Mouse (Mus musculus) heart, postnatal 0 days (tissue): ENCODE data around the gene Pafah1b2. TPM values are rescaled to one million over a fixed set of nuclear protein-coding genes. Genes with fewer than 3 reads are reported as not detected.

Experiments
- ATAC-seq: fragments of 200-750 bp; cut with Nextera tagmentation; 2 replicates; pipeline ENCODE4 v1.8.0; 2017; ENCODE audit warnings: low read depth, moderate number of reproducible peaks, moderate library complexity; ENCODE audit not compliant: insufficient read depth
- DNase-seq: peaks from one replicate; pipeline ENCODE4 v3.0.0-alpha.2; 2016; ENCODE audit warnings: low spot score
- H3K27ac ChIP-seq: fragments of 300-500 bp; sonication (generic); 2 replicates; pipeline ENCODE4 v1.5.1; 2014; ENCODE audit warnings: low read depth, mild to moderate bottlenecking
- H3K27me3 ChIP-seq: fragments of 300-500 bp; sonication (generic); 2 replicates; pipeline ENCODE4 v1.6.1; 2014; ENCODE audit warnings: low read length, mixed read lengths; ENCODE audit not compliant: control insufficient read depth, insufficient read depth
- H3K36me3 ChIP-seq: fragments of 300-500 bp; sonication (generic); replicated peaks from 2 replicates; pipeline ENCODE4 v1.6.1; 2014; ENCODE audit warnings: low read length, mixed read lengths; ENCODE audit not compliant: control insufficient read depth, insufficient read depth
- H3K4me1 ChIP-seq: fragments of 300-500 bp; sonication (generic); 2 replicates; pipeline ENCODE4 v1.6.1; 2014; ENCODE audit warnings: antibody characterized with exemption; ENCODE audit not compliant: control insufficient read depth, insufficient read depth
- H3K4me2 ChIP-seq: fragments of 300-500 bp; sonication (generic); 2 replicates; pipeline ENCODE4 v1.6.1; 2014; ENCODE audit warnings: low read depth, mild to moderate bottlenecking, low read length, moderate library complexity
- H3K4me3 ChIP-seq: fragments of 300-500 bp; sonication (generic); 2 replicates; pipeline ENCODE4 v1.5.1; 2014; ENCODE audit warnings: low read depth, low read length
- H3K9ac ChIP-seq: fragments of 300-500 bp; sonication (generic); replicated peaks from 2 replicates; pipeline ENCODE4 v1.6.1; 2014; ENCODE audit warnings: low read depth, low read length, mixed read lengths
- H3K9me3 ChIP-seq: fragments of 300-500 bp; sonication (generic); replicated peaks from 2 replicates; pipeline ENCODE4 v1.6.1; 2016; ENCODE audit warnings: low read length; ENCODE audit not compliant: control insufficient read depth
- CTCF ChIP-seq: IDR thresholded peaks from 2 replicates; pipeline ENCODE4 v1.5.1; 2016; ENCODE audit warnings: antibody characterized with exemption, control low read depth, low read depth
- EP300 ChIP-seq: IDR thresholded peaks from 2 replicates; pipeline ENCODE4 v1.6.1; 2016; ENCODE audit warnings: antibody characterized with exemption, low read depth
- WGBS: fragments of 180-500 bp; shearing (Covaris S2); extraction: QIAGEN DNeasy Blood & Tissue Kit; methylation state at CpG from one replicate; pipeline ENCODE4 v1.1.7; 2014; 5-methylcytosine and 5-hydroxymethylcytosine counted together
- polyA plus RNA-seq: library from polyadenylated mRNA; unstranded; fragments of >200 nt; fragmentation: Nextera tagmentation; extraction: Ambion mirVana; gene quantifications from 2 replicates; pipeline ENCODE4 v1.2.1, GENCODE M21; 2015
- total RNA-seq: library from RNA; depleted of rRNA; stranded (reverse); fragments of >200 nt; gene quantifications from 2 replicates; pipeline ENCODE4 v1.2.3, GENCODE M21; 2014; ENCODE audit warnings: low replicate concordance

Pafah1b2 gene
- total and polyA plus RNA-seq, 2 experiments from 2014 or later = 41.0 to 92.8 TPM

- 67% methylated on average over 8 of the region's 8 CpGs for WGBS
- TF ChIP-seq EP300 = no peak
- no peak for TF ChIP-seq CTCF
- no peak for ATAC-seq
Measured at GRCm38 (mm10) chr9:46050203-46050602, 37.7 kb upstream of the Pafah1b2 start.

DNA sequence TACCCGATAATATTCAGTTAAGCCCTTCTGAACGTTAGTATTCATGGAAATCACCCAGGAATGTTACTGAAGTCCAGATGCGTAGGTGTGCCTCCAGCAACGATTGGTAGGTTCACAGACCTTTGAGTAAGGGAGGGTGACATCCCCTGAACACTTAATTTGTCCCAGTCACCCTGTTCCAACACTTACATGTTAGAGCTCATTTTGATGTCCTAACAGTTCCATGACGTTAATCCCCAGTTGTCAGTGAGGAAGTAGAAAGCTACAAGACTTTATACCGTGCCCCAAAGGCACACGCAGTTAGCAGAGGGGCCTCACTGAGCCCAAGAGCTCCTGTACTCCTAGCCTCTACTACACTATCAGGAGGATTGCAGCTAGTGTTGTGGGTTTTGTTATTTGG lies 37.0 kb upstream of the Pafah1b2 start:
- no peak for DNase-seq

More at GRCm38 (mm10) chr9:46050203-46050602, 37.7 kb upstream of the Pafah1b2 start:
- no peak for DNase-seq
- no peaks in the 10 kb centered on the region for H3K9me3 ChIP-seq
- peaks cover 23% of the 10 kb centered on the region for H3K4me1 ChIP-seq
- no peak overlapping the region for H3K4me2 ChIP-seq
- H3K36me3 ChIP-seq = no peaks in the 10 kb centered on the region
- H3K27ac ChIP-seq = peak overlapping the region; percentile 81
- H3K4me3 ChIP-seq = no peak overlapping the region
- no peaks in the 10 kb centered on the region for H3K27me3 ChIP-seq
- no peak overlapping the region for H3K9ac ChIP-seq

DNA sequence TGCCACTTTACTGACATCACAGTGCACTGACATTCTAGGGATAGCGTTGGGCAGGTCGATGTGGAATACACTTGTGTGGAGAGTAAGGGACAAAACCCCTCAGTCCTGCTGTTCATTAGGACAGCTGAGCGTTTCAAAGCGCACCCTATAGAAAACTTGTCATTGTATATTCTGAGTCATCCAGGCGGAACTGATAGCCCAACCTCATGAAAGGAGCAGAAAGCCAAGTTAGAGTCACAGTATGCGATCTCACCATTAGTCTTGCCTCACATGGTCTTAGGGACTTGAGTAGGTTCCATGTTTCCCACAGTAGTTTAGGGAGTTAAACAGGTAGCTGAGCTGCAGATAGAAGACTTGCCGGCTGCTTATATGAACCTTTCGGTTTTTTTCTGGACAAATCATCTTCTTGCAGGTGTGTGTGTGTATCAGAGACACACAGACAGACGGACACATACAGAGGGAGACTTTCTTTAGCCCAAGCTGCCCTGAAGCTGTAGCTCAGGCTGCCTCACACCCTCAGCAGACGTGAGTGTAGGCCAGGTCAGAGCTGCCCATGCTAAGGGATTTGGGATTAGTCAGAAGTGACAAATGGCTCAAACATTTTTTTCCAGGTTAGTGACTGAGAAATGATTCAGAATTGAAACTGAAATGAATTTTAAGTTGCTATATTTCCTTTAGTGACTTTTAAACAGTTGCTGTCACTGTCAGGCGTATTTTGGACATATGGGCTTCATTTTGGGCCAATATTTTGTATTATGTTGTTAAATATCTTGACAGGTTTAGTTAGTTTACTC lies 34.4 kb upstream of the Pafah1b2 start:
- WGBS = 73% methylated on average over 11 of the region's 11 CpGs

More for the DNA sequence above, 37.0 kb upstream of the Pafah1b2 start:
- no peak for ATAC-seq
- Histone ChIP-seq H3K27me3 (no peaks in the 10 kb centered on the region), H3K9ac (no peak overlapping the region), H3K36me3 (no peaks in the 10 kb centered on the region), H3K4me1 (peaks cover 20% of the 10 kb centered on the region), H3K4me2 (no peak overlapping the region), H3K4me3 (no peak overlapping the region), H3K27ac (peak overlapping the region; percentile 81), H3K9me3 (no peaks in the 10 kb centered on the region)
- no peak for TF ChIP-seq EP300
- no peak for TF ChIP-seq CTCF
- 65% methylated on average over 7 of the region's 7 CpGs for WGBS

DNA sequence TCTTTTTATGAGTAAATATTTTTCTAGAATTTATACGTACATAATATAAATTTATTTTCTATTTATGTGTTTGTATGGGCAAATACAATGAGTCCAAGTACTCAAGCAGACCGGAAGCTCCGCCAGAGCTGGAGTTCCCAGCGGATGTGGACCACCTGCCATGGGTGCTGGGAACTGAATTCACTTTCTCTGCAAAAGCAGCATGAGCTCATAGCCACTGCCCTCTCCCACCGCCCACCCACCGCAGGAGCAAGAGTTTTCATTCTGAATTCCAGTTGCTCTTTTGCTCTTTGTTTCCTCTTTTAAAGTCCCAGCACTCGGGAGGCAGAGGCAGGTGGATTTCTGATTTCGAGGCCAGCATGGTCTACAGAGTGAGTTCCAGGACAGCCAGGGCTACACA lies 31.1 kb upstream of the Pafah1b2 start:
- Histone ChIP-seq H3K36me3 (no peaks in the 10 kb centered on the region), H3K4me1 (peaks cover 7% of the 10 kb centered on the region; the same call in 1 of the 2 replicates), H3K4me2 (no peak overlapping the region), H3K27me3 (no peaks in the 10 kb centered on the region), H3K27ac (no peak overlapping the region), H3K4me3 (no peak overlapping the region), H3K9ac (no peak overlapping the region), H3K9me3 (no peaks in the 10 kb centered on the region)
- DNase-seq = no peak
- WGBS = 95% methylated on average over 8 of the region's 8 CpGs
- no peak for ATAC-seq
- TF ChIP-seq EP300 (no peak), CTCF (no peak)

More for the DNA sequence above, 34.4 kb upstream of the Pafah1b2 start:
- peaks cover 18% of the 10 kb centered on the region for H3K4me1 ChIP-seq
- no peak overlapping the region for H3K4me3 ChIP-seq
- H3K27me3 ChIP-seq = no peaks in the 10 kb centered on the region
- no peaks in the 10 kb centered on the region for H3K9me3 ChIP-seq
- no peaks in the 10 kb centered on the region for H3K36me3 ChIP-seq
- TF ChIP-seq CTCF = no peak
- no peak for TF ChIP-seq EP300
- H3K4me2 ChIP-seq = no peak overlapping the region
- no peak overlapping the region for H3K27ac ChIP-seq
- no peak overlapping the region for H3K9ac ChIP-seq
- DNase-seq (no peak), ATAC-seq (no peak)

- Histone ChIP-seq H3K27me3 (no peaks in the 10 kb centered on the region), H3K4me2 (no peak overlapping the region), H3K27ac (no peak overlapping the region), H3K4me1 (peaks cover 9% of the 10 kb centered on the region; the same call in 1 of the 2 replicates), H3K9me3 (no peaks in the 10 kb centered on the region), H3K4me3 (no peak overlapping the region), H3K9ac (no peak overlapping the region), H3K36me3 (no peaks in the 10 kb centered on the region)
- TF ChIP-seq EP300 = no peak
- no peak for TF ChIP-seq CTCF
- DNase-seq (no peak), ATAC-seq (no peak)
- WGBS = 75% methylated on average over 3 of the region's 3 CpGs
Measured at GRCm38 (mm10) chr9:46042387-46042786, 29.9 kb upstream of the Pafah1b2 start.

GRCm38 (mm10) chr9:46041186-46041585 lies 28.7 kb upstream of the Pafah1b2 start:
- Histone ChIP-seq H3K4me1 (peaks cover 9% of the 10 kb centered on the region; the same call in 1 of the 2 replicates), H3K9ac (no peak overlapping the region), H3K4me2 (no peak overlapping the region), H3K9me3 (no peaks in the 10 kb centered on the region), H3K27me3 (no peaks in the 10 kb centered on the region), H3K4me3 (no peak overlapping the region), H3K27ac (no peak overlapping the region), H3K36me3 (no peaks in the 10 kb centered on the region)
- ATAC-seq (no peak), DNase-seq (no peak)
- TF ChIP-seq CTCF = no peak
- no peak for TF ChIP-seq EP300
- WGBS = 66% methylated on average over 2 of the region's 2 CpGs
